Mouse (Mus musculus) midbrain, embryonic 13.5 days (tissue): ENCODE measurements around the gene Astn2. TPM values are rescaled to one million over a fixed set of nuclear protein-coding genes. Genes with fewer than 3 reads are reported as not detected.

Experiments
- ATAC-seq: fragments of 200-750 bp; cut with Nextera tagmentation; 2 replicates; pipeline ENCODE4 v1.8.0; 2017; ENCODE audit warnings: mild to moderate bottlenecking, moderate TSS enrichment, moderate library complexity
- H3K27ac ChIP-seq: fragments of 300-500 bp; sonication (generic); 2 replicates; pipeline ENCODE4 v1.5.1; 2015; ENCODE audit warnings: inconsistent platforms, mild to moderate bottlenecking, moderate library complexity
- H3K27me3 ChIP-seq: fragments of 300-500 bp; sonication (generic); 2 replicates; pipeline ENCODE4 v1.6.1; 2015; ENCODE audit warnings: mild to moderate bottlenecking, inconsistent platforms
- H3K36me3 ChIP-seq: fragments of 300-500 bp; sonication (generic); 2 replicates; pipeline ENCODE4 v1.6.1; 2015; ENCODE audit warnings: mild to moderate bottlenecking, inconsistent platforms
- H3K4me1 ChIP-seq: fragments of 300-500 bp; sonication (generic); replicated peaks from 2 replicates; pipeline ENCODE4 v1.6.1; 2015; ENCODE audit warnings: inconsistent platforms
- H3K4me2 ChIP-seq: fragments of 300-500 bp; sonication (generic); replicated peaks from 2 replicates; pipeline ENCODE4 v1.6.1; 2015; ENCODE audit warnings: moderate library complexity, mild to moderate bottlenecking, inconsistent platforms
- H3K4me3 ChIP-seq: fragments of 300-500 bp; sonication (generic); replicated peaks from 2 replicates; pipeline ENCODE4 v1.5.1; 2015; ENCODE audit warnings: mild to moderate bottlenecking, inconsistent platforms
- H3K9ac ChIP-seq: fragments of 300-500 bp; sonication (generic); replicated peaks from 2 replicates; pipeline ENCODE4 v1.6.1; 2015; ENCODE audit warnings: mild to moderate bottlenecking, inconsistent platforms
- H3K9me3 ChIP-seq: fragments of 300-500 bp; sonication (generic); 2 replicates; pipeline ENCODE4 v1.6.1; 2016; ENCODE audit warnings: mild to moderate bottlenecking, inconsistent platforms
- WGBS: fragments of 180-500 bp; shearing (Covaris S2); methylation state at CpG from one replicate; pipeline ENCODE4 v1.1.7; 2015; 5-methylcytosine and 5-hydroxymethylcytosine counted together
- polyA plus RNA-seq: library from polyadenylated mRNA; unstranded; fragments of >200 nt; fragmentation: Nextera tagmentation; extraction: Ambion mirVana; gene quantifications from 2 replicates; pipeline ENCODE4 v1.2.1, GENCODE M21; 2015

Astn2 gene
- polyA plus RNA-seq, 1 experiment from 2014 or later, result 3.0 TPM

DNA sequence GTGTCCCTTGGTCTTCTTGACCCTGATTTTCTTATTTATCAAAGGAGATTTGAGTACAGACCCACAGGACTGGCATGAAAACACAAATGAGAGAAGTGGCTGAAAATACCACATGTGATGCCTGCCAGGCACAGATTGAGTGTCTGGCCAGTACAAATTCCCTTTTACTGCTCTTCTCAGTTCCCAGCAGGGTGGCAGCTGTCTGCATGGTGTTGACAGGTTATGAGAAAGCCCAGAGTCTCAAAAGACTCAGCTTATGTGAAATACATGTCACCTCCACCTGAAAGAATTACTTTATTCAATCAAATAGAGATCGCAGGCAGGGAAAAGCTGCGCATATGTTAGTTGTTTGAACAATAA, 590.3 kb downstream of the Astn2 start:
- WGBS, result 86% methylated on average over 2 of the region's 2 CpGs
- H3K4me1 ChIP-seq, result no peaks in the 10 kb centered on the region
- no peaks in the 10 kb centered on the region for H3K36me3 ChIP-seq
- no peak overlapping the region for H3K9ac ChIP-seq
- ATAC-seq, result no peak
- H3K4me2 ChIP-seq, result no peak overlapping the region
- H3K27ac ChIP-seq, result 0 out of 2 replicates have a peak overlapping the region, but pooled peaks have one; percentile 19
- no peaks in the 10 kb centered on the region for H3K27me3 ChIP-seq
- H3K4me3 ChIP-seq, result no peak overlapping the region
- H3K9me3 ChIP-seq, result no peaks in the 10 kb centered on the region

DNA sequence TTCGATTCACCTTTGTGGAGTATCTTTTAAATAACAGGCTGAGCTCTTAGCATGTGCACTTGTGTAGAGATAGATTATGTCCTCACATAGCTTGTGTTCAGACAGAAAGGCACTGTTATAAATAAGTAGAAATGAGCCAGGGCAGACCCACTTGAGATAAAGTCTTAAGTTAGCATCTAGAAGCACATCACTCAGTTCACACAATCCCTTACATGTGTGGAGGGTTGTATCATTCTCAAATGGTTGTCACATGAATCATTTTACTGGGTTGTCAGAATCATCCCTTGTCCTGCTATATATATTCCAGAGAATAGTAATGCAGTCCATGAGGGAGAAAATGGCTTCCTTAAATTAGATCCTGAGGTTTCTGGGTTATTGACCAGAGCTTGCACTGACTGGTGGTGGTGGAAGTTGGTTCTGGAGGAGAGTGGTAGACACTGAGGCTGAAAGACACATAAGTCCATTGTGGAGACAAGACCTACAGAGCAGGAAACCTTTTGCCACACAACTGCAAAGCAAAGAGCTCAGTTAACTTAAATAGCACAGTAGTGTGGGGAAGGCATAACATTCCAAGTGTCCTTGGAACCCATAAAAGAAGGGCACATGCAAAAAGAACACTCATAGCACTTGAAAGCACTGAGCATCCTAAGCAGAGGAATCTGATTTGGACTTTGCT, 590.8 kb downstream of the Astn2 start:
- no peak for ATAC-seq
- H3K9ac ChIP-seq, result no peak overlapping the region
- 95% methylated on average over 1 of the region's 1 CpGs for WGBS

DNA sequence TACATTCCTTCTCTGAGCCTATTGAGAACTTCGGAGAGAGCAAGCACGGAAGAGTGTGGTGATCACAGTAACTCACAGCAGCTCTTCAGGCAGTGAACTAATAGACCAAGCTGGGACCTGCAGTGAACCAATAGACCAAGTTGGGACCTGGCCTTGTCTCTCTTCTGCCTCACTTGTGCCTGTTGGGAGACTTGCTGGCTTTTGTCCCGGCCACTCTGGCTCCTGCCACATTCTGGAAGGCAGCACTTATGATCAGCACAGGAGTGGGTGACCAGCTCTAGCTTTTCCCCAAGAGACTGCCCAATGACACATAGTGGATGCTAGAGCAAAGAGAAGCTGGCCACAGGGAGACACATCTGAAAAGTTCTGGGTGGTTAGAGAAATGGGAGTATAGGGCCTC, 597.1 kb downstream of the Astn2 start:
- ATAC-seq, result no peak
- H3K27me3 ChIP-seq, result no peaks in the 10 kb centered on the region
- no peak overlapping the region for H3K4me3 ChIP-seq
- no peak overlapping the region for H3K27ac ChIP-seq
- 79% methylated on average over 3 of the region's 3 CpGs for WGBS
- no peaks in the 10 kb centered on the region for H3K9me3 ChIP-seq
- peaks cover 17% of the 10 kb centered on the region for H3K4me1 ChIP-seq
- H3K4me2 ChIP-seq, result no peak overlapping the region
- no peaks in the 10 kb centered on the region for H3K36me3 ChIP-seq
- no peak overlapping the region for H3K9ac ChIP-seq

More for the DNA sequence above, 590.8 kb downstream of the Astn2 start:
- H3K4me1 ChIP-seq, result no peaks in the 10 kb centered on the region
- no peak overlapping the region for H3K4me3 ChIP-seq
- no peaks in the 10 kb centered on the region for H3K36me3 ChIP-seq
- H3K4me2 ChIP-seq, result no peak overlapping the region
- no peaks in the 10 kb centered on the region for H3K9me3 ChIP-seq
- no peak overlapping the region for H3K27ac ChIP-seq
- no peaks in the 10 kb centered on the region for H3K27me3 ChIP-seq

DNA sequence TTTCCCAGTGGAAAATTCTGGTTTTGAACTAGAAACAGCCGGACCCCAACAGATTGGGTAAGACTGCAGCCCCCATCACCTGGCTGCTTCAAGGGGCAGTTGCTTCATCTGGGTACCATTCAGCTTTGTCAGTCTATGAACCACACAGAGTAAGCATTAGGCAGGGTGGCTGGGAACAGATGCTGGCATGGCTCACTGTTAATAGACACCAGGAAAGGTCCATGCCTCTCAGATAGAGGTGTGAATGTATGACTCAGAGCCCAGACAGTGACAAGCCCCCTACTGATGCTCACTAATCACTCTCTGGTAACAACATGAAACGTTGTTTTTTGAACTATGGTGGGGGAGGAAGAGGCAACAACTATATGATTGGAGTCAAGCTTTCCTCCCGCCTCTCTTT, 603.2 kb downstream of the Astn2 start:
- Histone ChIP-seq H3K4me1 (peaks cover 17% of the 10 kb centered on the region), H3K9ac (no peak overlapping the region), H3K9me3 (no peaks in the 10 kb centered on the region), H3K36me3 (no peaks in the 10 kb centered on the region), H3K4me3 (no peak overlapping the region), H3K4me2 (no peak overlapping the region), H3K27ac (no peak overlapping the region), H3K27me3 (no peaks in the 10 kb centered on the region)
- ATAC-seq, result no peak
- 78% methylated on average over 3 of the region's 3 CpGs for WGBS

DNA sequence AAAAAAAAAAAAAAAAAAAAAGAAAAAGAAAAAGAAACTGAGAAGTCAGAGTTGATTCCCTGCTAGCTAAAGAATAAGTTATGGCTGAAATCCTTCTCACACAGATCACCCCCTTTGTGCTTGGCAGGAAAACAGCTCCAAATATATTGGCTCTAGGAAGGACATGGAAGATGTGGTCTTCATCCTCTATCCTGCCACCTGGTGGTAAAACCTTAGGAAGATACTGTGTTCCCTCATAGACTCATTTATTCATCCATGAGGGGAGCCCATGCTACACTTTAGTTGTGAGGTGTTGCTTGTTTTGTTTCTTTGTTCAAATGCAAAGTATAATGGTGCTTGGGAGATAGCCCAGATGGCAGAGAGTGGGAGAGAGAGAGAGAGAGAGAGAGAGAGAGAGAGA, 613.4 kb downstream of the Astn2 start:
- no peak overlapping the region for H3K27ac ChIP-seq
- H3K36me3 ChIP-seq, result no peaks in the 10 kb centered on the region
- no peak overlapping the region for H3K9ac ChIP-seq
- no peaks in the 10 kb centered on the region for H3K9me3 ChIP-seq
- no peak overlapping the region for H3K4me2 ChIP-seq
- no peak for ATAC-seq
- H3K4me3 ChIP-seq, result no peak overlapping the region
- no peaks in the 10 kb centered on the region for H3K4me1 ChIP-seq
- H3K27me3 ChIP-seq, result no peaks in the 10 kb centered on the region

DNA sequence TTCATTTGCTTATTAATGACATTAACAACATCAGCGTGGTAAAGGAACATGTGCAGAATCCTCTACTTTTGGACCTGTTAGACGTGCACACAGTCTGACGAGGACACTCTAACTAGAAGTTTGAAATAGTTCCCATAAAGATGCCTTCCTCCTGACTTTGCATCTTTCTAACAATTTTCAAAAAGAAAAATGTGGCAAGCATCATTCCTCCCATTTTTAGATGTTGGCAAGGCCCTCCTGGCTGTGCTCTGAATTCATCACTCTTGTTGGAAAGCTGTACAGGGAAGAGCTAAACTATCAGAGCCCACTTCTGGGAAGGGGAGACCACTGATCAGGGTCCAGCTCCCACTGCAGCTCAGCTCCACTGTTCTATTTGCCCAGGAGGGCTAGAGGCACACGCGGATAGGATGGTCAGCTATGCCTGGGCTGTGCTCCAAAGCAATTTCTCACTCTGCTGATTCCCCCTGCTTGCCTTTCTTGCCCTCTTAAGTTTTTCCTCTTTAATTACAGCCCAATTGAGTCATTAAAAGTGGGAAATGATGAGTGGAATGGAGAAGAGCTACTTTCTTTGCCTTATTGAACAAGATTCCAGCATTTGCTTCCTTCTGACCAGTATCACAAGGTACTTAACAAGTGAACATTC, 630.9 kb downstream of the Astn2 start:
- Histone ChIP-seq H3K27ac (no peak overlapping the region), H3K4me3 (no peak overlapping the region), H3K27me3 (no peaks in the 10 kb centered on the region), H3K9me3 (no peaks in the 10 kb centered on the region), H3K4me2 (no peak overlapping the region), H3K4me1 (no peaks in the 10 kb centered on the region), H3K36me3 (no peaks in the 10 kb centered on the region), H3K9ac (no peak overlapping the region)
- 87% methylated on average over 5 of the region's 5 CpGs for WGBS
- no peak for ATAC-seq

DNA sequence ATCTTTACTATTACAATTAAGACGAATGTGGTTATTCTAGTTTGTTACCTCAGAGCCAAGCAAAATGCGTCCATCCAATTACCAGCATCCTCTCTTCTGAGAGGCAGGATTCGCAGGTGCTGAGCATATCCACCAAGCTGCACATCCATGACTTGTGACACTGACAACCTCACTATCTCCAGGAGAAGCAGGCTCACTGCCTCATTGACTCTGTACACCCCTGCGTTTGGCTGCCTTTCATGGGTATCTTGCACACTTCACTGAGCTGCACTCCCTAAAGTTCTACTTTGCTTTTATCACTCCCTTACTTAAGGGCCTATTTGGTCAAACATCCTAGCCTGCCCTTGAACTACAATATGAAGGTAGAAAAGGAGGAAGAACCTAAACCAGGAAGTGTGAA, 633.5 kb downstream of the Astn2 start:
- H3K4me1 ChIP-seq, result no peaks in the 10 kb centered on the region
- ATAC-seq, result no peak
- no peaks in the 10 kb centered on the region for H3K36me3 ChIP-seq
- no peaks in the 10 kb centered on the region for H3K27me3 ChIP-seq
- H3K9me3 ChIP-seq, result no peaks in the 10 kb centered on the region
- H3K27ac ChIP-seq, result no peak overlapping the region
- no peak overlapping the region for H3K4me3 ChIP-seq
- 80% methylated on average over 4 of the region's 4 CpGs for WGBS
- H3K4me2 ChIP-seq, result no peak overlapping the region
- H3K9ac ChIP-seq, result no peak overlapping the region

DNA sequence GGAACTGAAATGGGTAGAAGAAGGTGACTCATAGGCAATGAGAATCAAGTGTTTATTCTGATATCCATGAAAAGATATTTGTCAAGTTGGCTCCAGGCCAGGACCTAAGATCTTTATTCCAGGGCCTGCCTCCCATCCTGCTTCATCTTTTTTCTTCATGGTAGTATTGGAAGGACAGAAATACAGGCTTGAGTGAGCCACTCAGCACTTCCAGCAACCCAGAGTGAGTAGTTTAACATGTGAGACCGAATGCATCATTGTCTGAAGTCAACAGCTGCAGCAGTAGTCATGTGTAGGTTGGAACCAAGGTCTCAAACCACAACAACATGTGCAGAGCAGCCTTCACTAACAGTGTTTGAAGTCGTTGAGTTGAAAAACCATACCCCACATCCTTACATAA, 636.5 kb downstream of the Astn2 start:
- Histone ChIP-seq H3K27me3 (no peaks in the 10 kb centered on the region), H3K9ac (no peak overlapping the region), H3K27ac (no peak overlapping the region), H3K4me2 (no peak overlapping the region), H3K36me3 (no peaks in the 10 kb centered on the region), H3K9me3 (no peaks in the 10 kb centered on the region), H3K4me1 (no peaks in the 10 kb centered on the region), H3K4me3 (no peak overlapping the region)
- no peak for ATAC-seq
- 74% methylated on average over 2 of the region's 2 CpGs for WGBS

DNA sequence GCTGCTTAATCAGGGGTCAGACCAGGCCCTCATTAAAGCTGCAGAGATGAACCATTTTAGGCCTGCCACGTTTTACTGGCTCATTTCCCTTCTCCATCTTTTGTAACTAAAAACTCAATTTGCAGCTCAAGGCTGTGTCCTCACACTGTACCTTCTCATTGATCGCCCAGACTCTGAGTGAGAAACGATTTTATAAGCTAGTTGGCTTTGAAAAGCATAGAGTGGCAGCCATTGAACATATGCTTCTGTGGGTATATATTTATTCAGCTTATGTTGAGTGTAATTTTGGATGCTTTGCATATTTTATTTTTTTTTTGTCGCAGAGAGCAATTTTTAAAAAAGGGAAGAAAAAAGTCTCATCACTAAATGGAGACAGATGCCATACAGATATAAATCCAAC, 637.0 kb downstream of the Astn2 start:
- ATAC-seq, result no peak
- 84% methylated on average over 4 of the region's 4 CpGs for WGBS
- no peak overlapping the region for H3K27ac ChIP-seq
- H3K36me3 ChIP-seq, result no peaks in the 10 kb centered on the region
- no peak overlapping the region for H3K4me3 ChIP-seq
- no peaks in the 10 kb centered on the region for H3K4me1 ChIP-seq
- H3K9me3 ChIP-seq, result no peaks in the 10 kb centered on the region
- H3K9ac ChIP-seq, result no peak overlapping the region
- no peak overlapping the region for H3K4me2 ChIP-seq
- no peaks in the 10 kb centered on the region for H3K27me3 ChIP-seq

DNA sequence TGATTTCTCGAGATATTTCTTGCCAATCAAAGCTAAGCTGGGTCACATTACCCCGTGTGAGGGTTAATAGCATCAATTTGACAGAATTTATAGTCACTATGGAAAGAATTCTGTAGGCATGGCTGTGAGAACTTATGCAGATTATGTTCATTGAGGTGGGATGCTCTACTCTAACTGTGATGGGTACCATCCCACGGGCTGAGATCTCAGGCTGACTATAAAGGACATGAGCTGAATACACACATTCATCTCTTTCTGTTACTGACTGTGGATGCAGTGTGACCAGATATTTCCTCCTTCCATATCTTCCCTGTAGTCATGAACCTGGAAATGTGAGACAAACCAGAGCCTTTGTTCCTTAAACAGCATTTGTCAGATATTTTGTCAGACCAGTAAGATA, 639.1 kb downstream of the Astn2 start:
- H3K9me3 ChIP-seq, result no peaks in the 10 kb centered on the region
- no peak overlapping the region for H3K27ac ChIP-seq
- H3K4me1 ChIP-seq, result no peaks in the 10 kb centered on the region
- no peak overlapping the region for H3K4me3 ChIP-seq
- ATAC-seq, result no peak
- H3K4me2 ChIP-seq, result no peak overlapping the region
- H3K36me3 ChIP-seq, result no peaks in the 10 kb centered on the region
- no peak overlapping the region for H3K9ac ChIP-seq
- WGBS, result 78% methylated on average over 3 of the region's 3 CpGs
- H3K27me3 ChIP-seq, result no peaks in the 10 kb centered on the region

DNA sequence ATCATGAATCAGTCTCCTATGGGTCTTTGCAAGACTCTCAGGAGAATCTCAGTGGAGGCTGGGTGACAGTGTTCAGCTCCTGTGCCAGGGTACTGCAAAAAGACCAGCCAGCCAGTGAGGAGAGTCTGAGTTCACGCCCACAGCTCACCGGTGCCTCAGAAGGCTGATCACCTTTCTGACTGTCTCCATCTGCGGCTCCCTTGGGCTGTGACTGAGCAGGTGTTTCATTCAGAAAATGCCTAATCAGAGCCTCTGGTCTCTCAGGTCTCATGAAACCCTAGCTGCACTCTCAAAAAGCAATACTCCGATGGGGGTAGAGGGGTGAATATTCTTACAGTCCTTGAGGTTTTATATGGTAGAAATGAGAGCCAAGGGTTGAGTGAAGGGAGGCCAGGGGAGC, 640.1 kb downstream of the Astn2 start:
- Histone ChIP-seq H3K27ac (no peak overlapping the region), H3K27me3 (no peaks in the 10 kb centered on the region), H3K4me2 (no peak overlapping the region), H3K4me1 (no peaks in the 10 kb centered on the region), H3K36me3 (no peaks in the 10 kb centered on the region), H3K4me3 (no peak overlapping the region), H3K9ac (no peak overlapping the region), H3K9me3 (no peaks in the 10 kb centered on the region)
- ATAC-seq, result no peak
- 83% methylated on average over 4 of the region's 4 CpGs for WGBS

DNA sequence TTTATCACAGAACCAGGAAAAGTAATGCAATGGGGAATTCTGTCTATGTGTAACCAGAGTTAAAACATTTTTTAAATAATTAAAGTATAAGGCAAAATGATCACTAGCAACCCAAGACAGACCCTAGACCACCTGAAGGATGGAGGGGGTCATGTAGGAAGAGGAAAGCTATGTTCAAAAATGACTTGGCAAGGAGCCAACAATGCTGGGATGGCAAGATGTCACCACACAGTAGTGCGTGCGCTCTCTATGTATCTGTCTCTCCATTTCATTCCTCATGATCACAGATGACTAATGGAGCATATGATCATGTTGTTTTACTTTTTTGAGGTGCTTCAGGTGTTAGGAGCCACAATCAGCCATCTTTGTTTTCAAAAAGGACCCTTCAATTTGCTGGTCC, 640.6 kb downstream of the Astn2 start:
- Histone ChIP-seq H3K4me2 (no peak overlapping the region), H3K9ac (no peak overlapping the region), H3K9me3 (no peaks in the 10 kb centered on the region), H3K36me3 (no peaks in the 10 kb centered on the region), H3K4me1 (peaks cover under 1% of the 10 kb centered on the region; the same call in 1 of the 2 replicates), H3K27me3 (no peaks in the 10 kb centered on the region), H3K4me3 (no peak overlapping the region), H3K27ac (no peak overlapping the region)
- no peak for ATAC-seq
- 92% methylated on average over 2 of the region's 2 CpGs for WGBS

DNA sequence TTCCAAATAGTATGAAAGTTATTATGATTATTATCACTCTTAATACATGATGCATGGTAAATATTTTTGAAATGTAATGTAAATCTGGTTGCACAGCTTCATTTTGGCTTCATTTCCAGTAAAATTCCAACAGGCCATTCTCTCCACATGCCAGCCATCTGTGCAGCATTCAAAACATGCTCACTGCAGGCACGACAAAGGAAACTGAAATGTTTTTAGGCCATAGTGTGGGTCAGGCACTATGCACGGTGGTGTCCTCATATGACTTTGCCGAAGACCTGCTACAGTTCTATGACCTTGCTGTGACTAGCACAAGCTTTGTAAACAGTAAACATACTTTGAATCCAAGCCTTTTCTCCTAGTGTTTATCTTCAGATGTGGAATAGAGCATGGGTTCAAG, 642.3 kb downstream of the Astn2 start:
- Histone ChIP-seq H3K4me2 (no peak overlapping the region), H3K4me1 (peaks cover 8% of the 10 kb centered on the region)
- WGBS, result 85% methylated on average over 3 of the region's 3 CpGs

More for the DNA sequence above, 642.3 kb downstream of the Astn2 start:
- no peaks in the 10 kb centered on the region for H3K9me3 ChIP-seq
- no peak overlapping the region for H3K27ac ChIP-seq
- no peak for ATAC-seq
- H3K9ac ChIP-seq, result no peak overlapping the region
- no peaks in the 10 kb centered on the region for H3K36me3 ChIP-seq
- H3K4me3 ChIP-seq, result no peak overlapping the region
- no peaks in the 10 kb centered on the region for H3K27me3 ChIP-seq
